Mouse (Mus musculus): ENCODE measurements at regions not wholly inside any gene's neighbourhood (a gene's known extent, or its start where the extent isn't known, plus 50 kb on each side); places are given as distances from the start of the nearest gene placed in this dataset.

DNA sequence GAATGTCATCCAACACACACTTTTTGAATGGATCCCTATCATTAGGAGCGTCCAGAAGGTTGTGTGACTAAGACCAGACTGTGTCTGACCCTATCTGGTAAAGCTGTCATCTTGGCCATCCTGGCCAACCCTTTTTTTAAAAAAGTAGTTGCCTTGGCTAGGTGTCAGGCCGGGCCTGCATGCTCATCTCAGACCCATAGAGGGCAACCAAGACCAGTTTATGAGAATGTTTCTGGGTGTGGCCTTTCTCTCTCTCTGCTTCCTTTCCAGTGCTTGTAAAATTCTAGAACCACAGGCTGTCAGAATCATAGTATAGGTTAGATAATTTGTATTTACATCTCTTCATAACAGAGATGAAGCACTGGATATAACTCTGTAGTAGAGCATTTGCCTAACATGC lies 62.8 kb upstream of the Las1l start:
- DNase-seq (ENCODE audit: low read depth, low spot score): peak; percentile 81

- DNase-seq (ENCODE audit: low read depth, low spot score): peak; percentile 27
Observed at GRCm38 (mm10) chrX:96020407-96020806, 63.6 kb upstream of the Las1l start.

DNA sequence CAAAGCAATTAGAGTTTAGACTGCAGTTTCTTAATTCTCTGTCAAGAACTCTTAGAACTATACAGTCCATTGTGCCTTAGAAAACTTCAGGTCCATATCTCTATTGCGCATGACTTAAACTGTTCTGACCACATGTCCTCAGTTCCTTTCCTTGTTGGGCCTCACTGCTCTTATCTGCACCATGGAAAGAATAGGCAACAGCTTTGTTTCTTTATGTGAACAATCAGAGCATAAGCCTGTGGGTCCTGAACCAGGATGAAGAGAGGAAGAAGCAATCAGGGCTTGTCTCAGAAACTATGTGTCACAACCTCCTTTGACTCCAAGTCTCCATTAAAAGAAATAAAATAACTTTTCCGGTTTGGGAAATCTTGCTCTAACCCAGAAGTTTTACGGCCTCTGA lies 68.6 kb upstream of the Las1l start:
- no peak for DNase-seq (ENCODE audit: low read depth, low spot score)

DNA sequence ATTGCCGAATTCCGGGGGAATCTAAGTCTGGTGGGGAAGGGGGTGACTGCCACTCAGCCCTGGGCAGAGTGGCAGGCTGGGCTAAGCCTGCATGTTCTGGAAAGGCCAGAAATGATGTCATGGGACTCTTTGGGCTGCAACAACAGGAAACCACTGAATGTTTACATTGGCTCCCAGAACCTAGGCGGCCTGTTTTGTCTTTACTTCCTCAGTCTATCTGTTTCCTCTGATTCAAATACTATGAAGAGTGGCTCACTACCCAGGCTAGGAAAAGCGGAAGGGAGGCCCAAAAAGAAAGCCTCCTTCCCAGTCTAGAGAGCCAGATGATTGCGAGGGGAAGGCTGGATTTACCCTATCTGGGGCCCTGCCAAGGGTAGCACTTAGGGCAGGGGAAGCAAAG lies 69.1 kb upstream of the Las1l start:
- DNase-seq (ENCODE audit: low read depth, low spot score): peak; percentile 59

DNA sequence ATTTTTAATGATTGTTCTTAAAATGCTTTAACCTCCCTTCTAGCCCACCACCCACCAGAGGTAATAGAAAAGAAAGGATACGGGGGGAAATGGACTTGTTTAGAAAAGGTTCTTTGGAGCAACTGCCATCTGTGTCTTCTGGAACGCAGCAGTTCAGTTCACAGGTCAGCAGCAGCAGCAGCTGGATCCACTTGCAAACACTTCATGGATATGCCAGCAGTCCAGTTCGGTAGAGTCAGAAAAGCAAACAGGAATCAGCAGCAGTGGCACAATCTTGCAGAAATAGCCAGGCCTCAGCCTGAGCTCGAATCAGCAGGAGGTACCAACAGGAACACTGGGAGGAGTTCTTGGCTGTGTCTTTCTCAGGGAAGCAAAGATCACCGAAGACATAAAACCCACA lies 64.3 kb upstream of the Msn start:
- no peak for DNase-seq (ENCODE audit: low read depth, low spot score)

GRCm38 (mm10) chrX:96035307-96035706 lies 60.5 kb upstream of the Msn start:
- DNase-seq (ENCODE audit: low read depth, low spot score): no peak

- no peak for DNase-seq (ENCODE audit: low read depth, low spot score)
Observed at GRCm38 (mm10) chrX:96042193-96042592, 53.6 kb upstream of the Msn start.
